Comparison of ENCODE assay signal across 26 mouse cellular contexts in genomic region chr19:38862523-38862922, GRCm38 (mm10).
"Had no signal": no experiment of that assay in that cellular context is flagged by ENCODE, and none has a peak within 500 bp of the region (broad histone marks: within the 10 kb centered on the region; RNA-seq: fewer than 3 reads in every experiment).

No protein-coding gene starts in this region.

- ATAC-seq: inflammation-experienced regulatory T-cells, adult 6 months; intestine, embryonic 15.5 days; intestine, postnatal 0 days; liver, embryonic 12.5 days had no signal

- H3K4me3 ChIP-seq: heart, adult 2 months; heart, embryonic 13.5 days; heart, embryonic 15.5 days; hindbrain, embryonic 13.5 days; hindbrain, embryonic 15.5 days; intestine, embryonic 15.5 days; kidney, embryonic 15.5 days; limb, embryonic 13.5 days; limb, embryonic 15.5 days; liver, embryonic 12.5 days had no signal

- H3K9me3 ChIP-seq: heart, embryonic 13.5 days; heart, embryonic 15.5 days; hindbrain, embryonic 13.5 days; hindbrain, embryonic 15.5 days; intestine, embryonic 15.5 days; kidney, embryonic 15.5 days; limb, embryonic 13.5 days; limb, embryonic 15.5 days; liver, embryonic 12.5 days had no signal

- DNase-seq: gastrocnemius, postnatal 14 days; gastrocnemius, postnatal 36 days; heart, adult 11 months; heart, adult 2 months; heart, postnatal 14 days; heart, postnatal 36 days; kidney, adult 18-20 months; kidney, adult 8-10 months; kidney, postnatal 14 days; kidney, postnatal 36 days; layer of hippocampus, adult 9-11 months; layer of hippocampus, postnatal 36 days; left cerebral cortex, postnatal 4 days had no signal

- H3K36me3 ChIP-seq: heart, embryonic 15.5 days; intestine, embryonic 15.5 days; kidney, embryonic 15.5 days; limb, embryonic 13.5 days; limb, embryonic 15.5 days had no signal

- H3K4me1 ChIP-seq: heart, embryonic 15.5 days; hindbrain, embryonic 13.5 days; hindbrain, embryonic 15.5 days; intestine, embryonic 15.5 days; kidney, embryonic 15.5 days; limb, embryonic 13.5 days; limb, embryonic 15.5 days had no signal

- H3K27me3 ChIP-seq: heart, embryonic 13.5 days; heart, embryonic 15.5 days; hindbrain, embryonic 13.5 days; hindbrain, embryonic 15.5 days; intestine, embryonic 15.5 days; kidney, embryonic 15.5 days; limb, embryonic 13.5 days; limb, embryonic 15.5 days; liver, embryonic 12.5 days had no signal

- H3K27ac ChIP-seq: heart, adult 2 months; heart, embryonic 13.5 days; heart, embryonic 15.5 days; hindbrain, embryonic 13.5 days; hindbrain, embryonic 15.5 days; intestine, embryonic 15.5 days; kidney, embryonic 15.5 days; kidney, postnatal 0 days; limb, embryonic 13.5 days; limb, embryonic 15.5 days; liver, embryonic 12.5 days; liver, embryonic 14.5 days had no signal
